Mouse (Mus musculus) hindbrain, embryonic 11.5 days (tissue): Measurements from ENCODE around the gene March5. TPM values are rescaled to one million over a fixed set of nuclear protein-coding genes. Genes with fewer than 3 reads are reported as not detected.

ENCODE experiments used
- ATAC-seq: fragments of 200-750 bp; cut with Nextera tagmentation; 2 replicates; pipeline ENCODE4 v1.8.0; 2017; ENCODE audit warnings: mild to moderate bottlenecking, moderate TSS enrichment, moderate library complexity; ENCODE audit not compliant: low FRiP score
- DNase-seq: peaks from one replicate; pipeline ENCODE4 v3.0.0-alpha.2; 2015; ENCODE audit warnings: low spot score
- H3K27ac ChIP-seq: fragments of 300-500 bp; sonication (generic); 2 replicates; pipeline ENCODE4 v1.5.1; 2014; ENCODE audit warnings: mild to moderate bottlenecking, low read depth, low read length
- H3K27me3 ChIP-seq: fragments of 300-500 bp; sonication (generic); 2 replicates; pipeline ENCODE4 v1.6.1; 2014; ENCODE audit warnings: mild to moderate bottlenecking, low read length, moderate library complexity, mixed read lengths; ENCODE audit not compliant: control insufficient read depth, insufficient read depth
- H3K36me3 ChIP-seq: fragments of 300-500 bp; sonication (generic); 2 replicates; pipeline ENCODE4 v1.6.1; 2014; ENCODE audit warnings: mild to moderate bottlenecking, low read length, moderate library complexity, mixed read lengths; ENCODE audit not compliant: control insufficient read depth, insufficient read depth
- H3K4me1 ChIP-seq: fragments of 300-500 bp; sonication (generic); replicated peaks from 2 replicates; pipeline ENCODE4 v1.6.1; 2014; ENCODE audit warnings: low read length, mixed read lengths; ENCODE audit not compliant: control insufficient read depth, insufficient read depth
- H3K4me2 ChIP-seq: fragments of 300-500 bp; sonication (generic); replicated peaks from 2 replicates; pipeline ENCODE4 v1.6.1; 2014; ENCODE audit warnings: mild to moderate bottlenecking, low read depth, low read length
- H3K4me3 ChIP-seq: fragments of 300-500 bp; sonication (generic); 2 replicates; pipeline ENCODE4 v1.5.1; 2014; ENCODE audit warnings: low read depth, low read length
- H3K9ac ChIP-seq: fragments of 300-500 bp; sonication (generic); 2 replicates; pipeline ENCODE4 v1.6.1; 2014; ENCODE audit warnings: low read depth, low read length
- H3K9me3 ChIP-seq: fragments of 300-500 bp; sonication (generic); 2 replicates; pipeline ENCODE4 v1.6.1; 2016; ENCODE audit warnings: low read length; ENCODE audit not compliant: control insufficient read depth
- WGBS: fragments of 180-500 bp; shearing (Covaris S2); extraction: QIAGEN DNeasy Blood & Tissue Kit; methylation state at CpG from one replicate; pipeline ENCODE4 v1.1.7; 2014; 5-methylcytosine and 5-hydroxymethylcytosine counted together
- polyA plus RNA-seq: library from polyadenylated mRNA; unstranded; fragments of >200 nt; fragmentation: Nextera tagmentation; extraction: Ambion mirVana; gene quantifications from 2 replicates; pipeline ENCODE4 v1.2.1, GENCODE M21; 2014

Gene March5
- polyA plus RNA-seq, 1 experiment from 2014 or later = 152 TPM

GRCm38 (mm10) chr19:37206641-37207302 lies 571 bp upstream of the March5 start:
- no peaks in the 10 kb centered on the region for H3K27me3 ChIP-seq
- peak; percentile 63 for DNase-seq
- H3K9me3 ChIP-seq = no peaks in the 10 kb centered on the region
- peak overlapping the region; percentile 93 for H3K9ac ChIP-seq
- WGBS = under 1% methylated on average over 47 of the region's 47 CpGs
- peak; percentile 82 for ATAC-seq
- H3K27ac ChIP-seq = 0 out of 2 replicates have a peak overlapping the region, but pooled peaks have one; percentile 60
- peak overlapping the region; percentile 84 for H3K4me2 ChIP-seq
- no peaks in the 10 kb centered on the region for H3K4me1 ChIP-seq
- peak overlapping the region; percentile 94 for H3K4me3 ChIP-seq
- peaks cover 4% of the 10 kb centered on the region; the same call in 1 of the 2 replicates for H3K36me3 ChIP-seq

- Histone ChIP-seq H3K36me3 (peaks cover 4% of the 10 kb centered on the region; the same call in 1 of the 2 replicates), H3K9ac (peak within 1 kb of the TSS; percentile 93), H3K27ac (peak within 1 kb of the TSS; percentile 60), H3K4me3 (peak within 1 kb of the TSS; percentile 94), H3K4me2 (peak within 1 kb of the TSS; percentile 84), H3K9me3 (no peaks in the 10 kb centered on the region), H3K4me1 (no peaks in the 10 kb centered on the region), H3K27me3 (no peaks in the 10 kb centered on the region)
- DNase-seq (peak; percentile 68), ATAC-seq (no peak)
- under 1% methylated on average over 15 of the region's 15 CpGs for WGBS
These were observed 923 bp downstream of the March5 start, which contains the start of gene Cpeb3 for GRCm38 (mm10) chr19:37208176-37208755. Gene Cpeb3, minus strand, starts transcription at chr19:37208601.

DNA sequence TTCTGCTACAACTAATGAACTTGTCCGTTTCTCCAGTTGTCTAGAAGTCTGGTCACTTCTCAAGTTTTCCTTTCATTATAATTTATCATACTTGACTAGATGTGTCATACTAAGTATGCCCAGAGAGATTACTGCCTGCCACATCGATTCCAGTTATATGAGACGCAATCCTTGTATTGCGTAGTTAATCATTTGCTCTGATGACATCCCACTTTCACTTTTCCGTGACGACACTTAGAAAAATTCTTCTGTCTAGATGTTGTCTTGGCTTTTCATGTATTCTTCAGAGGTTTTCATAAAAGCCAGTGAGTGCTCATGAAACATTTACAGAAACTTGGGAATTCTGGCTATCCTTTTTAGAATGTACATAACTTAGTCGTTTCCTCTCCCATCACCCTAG lies 1.6 kb downstream of the March5 start:
- no peaks in the 10 kb centered on the region for H3K9me3 ChIP-seq
- H3K36me3 ChIP-seq = peaks cover 4% of the 10 kb centered on the region; the same call in 1 of the 2 replicates
- WGBS = 82% methylated on average over 7 of the region's 7 CpGs
- DNase-seq (no peak), ATAC-seq (no peak)
- H3K4me2 ChIP-seq = peak overlapping the region; percentile 55
- H3K4me1 ChIP-seq = no peaks in the 10 kb centered on the region
- peak overlapping the region; percentile 94; the same call in 1 of the 2 replicates for H3K4me3 ChIP-seq
- no peak overlapping the region for H3K27ac ChIP-seq
- no peaks in the 10 kb centered on the region for H3K27me3 ChIP-seq
- H3K9ac ChIP-seq = peak overlapping the region; percentile 93; the same call in 1 of the 2 replicates

GRCm38 (mm10) chr19:37209467-37210128 lies 2.3 kb downstream of the March5 start:
- WGBS = 92% methylated on average over 8 of the region's 8 CpGs
- H3K9ac ChIP-seq = no peak overlapping the region
- no peak for DNase-seq

DNA sequence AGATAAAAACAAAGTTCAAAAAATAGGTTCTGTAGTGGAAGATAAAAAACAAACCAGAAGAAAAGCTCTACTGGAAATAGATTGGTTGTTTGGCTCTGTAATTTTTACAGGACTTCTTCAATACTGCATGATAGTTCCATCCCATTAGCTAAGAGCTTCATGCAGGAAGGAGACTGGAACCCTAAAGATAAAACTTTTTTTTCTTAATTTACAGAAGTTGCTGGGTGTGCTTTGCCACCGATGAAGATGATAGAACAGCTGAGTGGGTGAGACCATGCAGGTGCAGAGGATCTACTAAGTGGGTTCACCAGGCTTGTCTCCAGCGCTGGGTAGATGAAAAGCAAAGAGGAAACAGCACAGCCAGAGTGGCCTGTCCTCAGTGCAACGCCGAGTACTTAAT lies 3.1 kb downstream of the March5 start:
- H3K36me3 ChIP-seq = peaks cover 4% of the 10 kb centered on the region; the same call in 1 of the 2 replicates
- no peak overlapping the region for H3K4me3 ChIP-seq
- no peak overlapping the region for H3K4me2 ChIP-seq
- no peak overlapping the region for H3K27ac ChIP-seq
- ATAC-seq (no peak), DNase-seq (no peak)
- 98% methylated on average over 4 of the region's 4 CpGs for WGBS
- no peaks in the 10 kb centered on the region for H3K27me3 ChIP-seq
- H3K9me3 ChIP-seq = no peaks in the 10 kb centered on the region
- no peaks in the 10 kb centered on the region for H3K4me1 ChIP-seq
- H3K9ac ChIP-seq = no peak overlapping the region

More at GRCm38 (mm10) chr19:37209467-37210128, 2.3 kb downstream of the March5 start:
- H3K4me1 ChIP-seq = no peaks in the 10 kb centered on the region
- peaks cover 4% of the 10 kb centered on the region; the same call in 1 of the 2 replicates for H3K36me3 ChIP-seq
- no peak overlapping the region for H3K4me3 ChIP-seq
- no peaks in the 10 kb centered on the region for H3K27me3 ChIP-seq
- H3K4me2 ChIP-seq = no peak overlapping the region
- ATAC-seq = no peak
- no peak overlapping the region for H3K27ac ChIP-seq
- H3K9me3 ChIP-seq = no peaks in the 10 kb centered on the region

GRCm38 (mm10) chr19:37211416-37211815 lies 4.1 kb downstream of the March5 start:
- peaks cover 6% of the 10 kb centered on the region; the same call in 1 of the 2 replicates for H3K36me3 ChIP-seq
- no peaks in the 10 kb centered on the region for H3K27me3 ChIP-seq
- no peak for ATAC-seq
- H3K9me3 ChIP-seq = no peaks in the 10 kb centered on the region
- H3K4me3 ChIP-seq = no peak overlapping the region
- 89% methylated on average over 3 of the region's 3 CpGs for WGBS
- DNase-seq = no peak
- H3K9ac ChIP-seq = no peak overlapping the region
- H3K27ac ChIP-seq = no peak overlapping the region
- H3K4me1 ChIP-seq = no peaks in the 10 kb centered on the region
- H3K4me2 ChIP-seq = no peak overlapping the region

DNA sequence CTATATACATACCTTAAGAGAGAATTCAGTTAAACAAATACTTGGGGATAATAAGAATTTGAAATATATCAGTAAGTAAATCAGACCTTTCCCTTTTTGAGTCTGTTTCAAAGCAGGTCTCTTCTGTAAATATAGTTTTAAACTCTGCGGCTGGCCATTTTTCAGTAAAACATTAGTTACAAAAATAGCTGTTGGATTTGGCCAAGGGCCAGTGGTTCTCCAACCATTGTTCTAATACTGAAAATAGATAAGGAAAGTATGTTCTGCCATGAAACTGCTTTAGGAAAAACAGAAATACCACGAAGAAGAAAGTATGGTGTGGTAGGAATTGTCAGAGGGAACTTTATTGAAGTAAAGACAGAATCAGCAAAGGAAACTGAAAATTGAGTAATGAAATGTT lies 7.4 kb downstream of the March5 start:
- ATAC-seq (no peak), DNase-seq (no peak)
- H3K27me3 ChIP-seq = no peaks in the 10 kb centered on the region
- no peak overlapping the region for H3K9ac ChIP-seq
- no peaks in the 10 kb centered on the region for H3K9me3 ChIP-seq
- no peaks in the 10 kb centered on the region for H3K4me1 ChIP-seq
- 93% methylated on average over 2 of the region's 2 CpGs for WGBS
- H3K27ac ChIP-seq = no peak overlapping the region
- H3K4me2 ChIP-seq = no peak overlapping the region
- H3K36me3 ChIP-seq = peaks cover 6% of the 10 kb centered on the region; the same call in 1 of the 2 replicates
- no peak overlapping the region for H3K4me3 ChIP-seq

GRCm38 (mm10) chr19:37225197-37225862 lies 18.0 kb downstream of the March5 start:
- H3K4me1 ChIP-seq = no peaks in the 10 kb centered on the region
- 83% methylated on average over 6 of the region's 6 CpGs for WGBS
- 0 out of 2 replicates have a peak, but pooled peaks cover 3% of the 10 kb centered on the region for H3K36me3 ChIP-seq
- H3K27ac ChIP-seq = no peak overlapping the region
- H3K4me3 ChIP-seq = no peak overlapping the region
- DNase-seq = no peak
- ATAC-seq = no peak
- no peak overlapping the region for H3K9ac ChIP-seq
- H3K9me3 ChIP-seq = no peaks in the 10 kb centered on the region
- no peaks in the 10 kb centered on the region for H3K27me3 ChIP-seq
- H3K4me2 ChIP-seq = no peak overlapping the region
